ENCODE assay signal across 21 mouse cellular contexts in genomic region chr3:51817919-51818318, GRCm38 (mm10).
DNase-seq lines count a peak whose midpoint lies in the region; ATAC-seq lines count a peak whose summit lies in the region.
"Had no signal": no experiment of that assay in that cellular context is flagged by ENCODE, and none has a peak within 500 bp of the region (broad histone marks: within the 10 kb centered on the region; RNA-seq: fewer than 3 reads in every experiment).

No protein-coding gene starts in this region.

- peaks cover 30% of the 10 kb centered on the region for H3K4me1 ChIP-seq in hindbrain, embryonic 10.5 days (replicated peaks)
- no peaks in the 10 kb centered on the region for H3K4me1 ChIP-seq in hindbrain, embryonic 11.5 days (replicated peaks; ENCODE audit: control insufficient read depth, insufficient read depth, low read length)
- H3K4me1 ChIP-seq in hindbrain, embryonic 12.5 days, result peaks cover 25% of the 10 kb centered on the region
- peaks cover 31% of the 10 kb centered on the region for H3K4me1 ChIP-seq in midbrain, embryonic 12.5 days
- H3K4me1 ChIP-seq in neural tube, embryonic 15.5 days, result peaks cover 26% of the 10 kb centered on the region
- H3K4me1 ChIP-seq: embryonic facial prominence, embryonic 12.5 days had no signal

- no peak overlapping the region for H3K9ac ChIP-seq in hindbrain, embryonic 11.5 days (ENCODE audit: low read depth, low read length)
- 0 out of 2 replicates have a peak overlapping the region, but pooled peaks have one; percentile 38 for H3K9ac ChIP-seq in hindbrain, embryonic 12.5 days
- peak overlapping the region; percentile 25; the same call in 1 of the 2 replicates for H3K9ac ChIP-seq in midbrain, embryonic 12.5 days (replicated peaks)
- H3K9ac ChIP-seq in neural tube, embryonic 15.5 days (replicated peaks), result no peak overlapping the region; the same call in 1 of the 2 replicates
- H3K9ac ChIP-seq: embryonic facial prominence, embryonic 12.5 days had no signal

- H3K27me3 ChIP-seq in hindbrain, embryonic 10.5 days (ENCODE audit: insufficient read depth, poor library complexity, severe bottlenecking), result no peaks in the 10 kb centered on the region
- H3K27me3 ChIP-seq in hindbrain, embryonic 11.5 days (ENCODE audit: control insufficient read depth, insufficient read depth, low read length), result no peaks in the 10 kb centered on the region
- H3K27me3 ChIP-seq in hindbrain, embryonic 12.5 days, result no peaks in the 10 kb centered on the region
- no peaks in the 10 kb centered on the region for H3K27me3 ChIP-seq in midbrain, embryonic 12.5 days
- no peaks in the 10 kb centered on the region for H3K27me3 ChIP-seq in neural tube, embryonic 15.5 days (replicated peaks)
- H3K27me3 ChIP-seq: CH12.LX; embryonic facial prominence, embryonic 12.5 days had no signal

- ATAC-seq in hindbrain, embryonic 11.5 days (ENCODE audit: low FRiP score), result no peak
- no peak for ATAC-seq in hindbrain, embryonic 12.5 days (ENCODE audit: low FRiP score)
- ATAC-seq in midbrain, embryonic 12.5 days (ENCODE audit: low FRiP score, low read depth), result no peak
- no peak for ATAC-seq in neural tube, embryonic 15.5 days (ENCODE audit: low FRiP score)
- no peak for ATAC-seq in erythroblast, adult 5-6 weeks (replicated peaks; ENCODE audit: low FRiP score, poor library complexity, severe bottlenecking)
- ATAC-seq: inflammation-experienced regulatory T-cells, adult 6 months had no signal

- 63% methylated on average over 15 of the region's 15 CpGs for WGBS in hindbrain, embryonic 10.5 days
- 45% methylated on average over 15 of the region's 15 CpGs for WGBS in hindbrain, embryonic 11.5 days
- WGBS in hindbrain, embryonic 12.5 days, result 37% methylated on average over 15 of the region's 15 CpGs
- 26% methylated on average over 15 of the region's 15 CpGs for WGBS in midbrain, embryonic 12.5 days
- WGBS in neural tube, embryonic 15.5 days, result 27% methylated on average over 15 of the region's 15 CpGs

- H3K9me3 ChIP-seq in hindbrain, embryonic 10.5 days, result no peaks in the 10 kb centered on the region
- H3K9me3 ChIP-seq in hindbrain, embryonic 11.5 days (ENCODE audit: control insufficient read depth, low read length), result no peaks in the 10 kb centered on the region
- H3K9me3 ChIP-seq in hindbrain, embryonic 12.5 days (replicated peaks), result no peaks in the 10 kb centered on the region
- no peaks in the 10 kb centered on the region for H3K9me3 ChIP-seq in midbrain, embryonic 12.5 days
- no peaks in the 10 kb centered on the region for H3K9me3 ChIP-seq in neural tube, embryonic 15.5 days (replicated peaks)
- H3K9me3 ChIP-seq: embryonic facial prominence, embryonic 12.5 days had no signal

- H3K27ac ChIP-seq in hindbrain, embryonic 10.5 days, result peak overlapping the region; percentile 23; the same call in 1 of the 2 replicates
- no peak overlapping the region; the same call in 1 of the 2 replicates for H3K27ac ChIP-seq in hindbrain, embryonic 11.5 days (ENCODE audit: low read depth, low read length)
- H3K27ac ChIP-seq in hindbrain, embryonic 12.5 days, result peak overlapping the region; percentile 14
- H3K27ac ChIP-seq in midbrain, embryonic 12.5 days (replicated peaks), result peak overlapping the region; percentile 44
- peak overlapping the region; percentile 10 for H3K27ac ChIP-seq in neural tube, embryonic 15.5 days (replicated peaks)
- H3K27ac ChIP-seq: embryonic facial prominence, embryonic 12.5 days; macrophage had no signal

- H3K4me3 ChIP-seq in hindbrain, embryonic 10.5 days, result no peak overlapping the region
- no peak overlapping the region for H3K4me3 ChIP-seq in hindbrain, embryonic 11.5 days (ENCODE audit: low read depth, low read length)
- no peak overlapping the region for H3K4me3 ChIP-seq in hindbrain, embryonic 12.5 days
- no peak overlapping the region for H3K4me3 ChIP-seq in midbrain, embryonic 12.5 days
- no peak overlapping the region for H3K4me3 ChIP-seq in neural tube, embryonic 15.5 days (replicated peaks)
- H3K4me3 ChIP-seq: embryonic facial prominence, embryonic 12.5 days had no signal

- DNase-seq in hindbrain, embryonic 10.5 days (ENCODE audit: low spot score), result no peak
- DNase-seq in hindbrain, embryonic 11.5 days (ENCODE audit: low spot score), result no peak
- DNase-seq in lung, postnatal 4 days, result no peak
- DNase-seq in frontal cortex, postnatal 14 days (ENCODE audit: low spot score in 2 of 2), result no peak
- DNase-seq: adrenal gland, adult 2 months; gastrocnemius, postnatal 14 days; kidney, adult 9 months; kidney, postnatal 4 days; left cerebral cortex, postnatal 4 days; lung, adult 2 months; right cerebral cortex, adult 18-20 months; thymus, postnatal 4 days had no signal

- no peaks in the 10 kb centered on the region for H3K36me3 ChIP-seq in hindbrain, embryonic 10.5 days
- no peaks in the 10 kb centered on the region for H3K36me3 ChIP-seq in hindbrain, embryonic 11.5 days (ENCODE audit: control insufficient read depth, insufficient read depth, low read length)
- H3K36me3 ChIP-seq in hindbrain, embryonic 12.5 days, result no peaks in the 10 kb centered on the region
- H3K36me3 ChIP-seq in midbrain, embryonic 12.5 days, result no peaks in the 10 kb centered on the region
- H3K36me3 ChIP-seq in neural tube, embryonic 15.5 days, result no peaks in the 10 kb centered on the region
- H3K36me3 ChIP-seq: embryonic facial prominence, embryonic 12.5 days had no signal

- H3K4me2 ChIP-seq in hindbrain, embryonic 11.5 days (replicated peaks; ENCODE audit: low read depth, low read length), result no peak overlapping the region
- H3K4me2 ChIP-seq in hindbrain, embryonic 12.5 days (replicated peaks), result no peak overlapping the region; the same call in 1 of the 2 replicates
- H3K4me2 ChIP-seq in midbrain, embryonic 12.5 days (replicated peaks), result peak overlapping the region; percentile 22
- H3K4me2 ChIP-seq in neural tube, embryonic 15.5 days, result peak overlapping the region; percentile 26; the same call in 1 of the 2 replicates
- H3K4me2 ChIP-seq: embryonic facial prominence, embryonic 12.5 days; liver, embryonic 11.5 days had no signal

Comparison
In these comparisons a context has a peak if more than half of its experiments do, and no peak if none do; other contexts are left out.
1. H3K9ac ChIP-seq: peak in hindbrain, embryonic 12.5 days (single experiment) and midbrain, embryonic 12.5 days (single experiment); none in hindbrain, embryonic 11.5 days (single experiment) and neural tube, embryonic 15.5 days (single experiment).
2. H3K4me2 ChIP-seq: peak in midbrain, embryonic 12.5 days (single experiment) and neural tube, embryonic 15.5 days (single experiment); none in hindbrain, embryonic 11.5 days (single experiment) and hindbrain, embryonic 12.5 days (single experiment).